Mouse (Mus musculus): ENCODE results near the gene Kcnip3. TPM values are rescaled to one million over a fixed set of nuclear protein-coding genes. Genes with fewer than 3 reads are reported as not detected.
A peak's percentile ranks its signal among the peaks of the same experiment; 100 is the strongest.

Gene Kcnip3
- polyA plus RNA-seq, 1 experiment from 2014 or later: 14.2 TPM

- peak; percentile 82 for DNase-seq (ENCODE audit: low spot score)
- H3K36me3 ChIP-seq (replicated peaks; ENCODE audit: control insufficient read depth, insufficient read depth): no peaks in the 10 kb centered on the region
- no peak overlapping the region for H3K27ac ChIP-seq
- H3K4me3 ChIP-seq (replicated peaks; ENCODE audit: low read length): no peak overlapping the region
- no peaks in the 10 kb centered on the region for H3K4me1 ChIP-seq (replicated peaks; ENCODE audit: control insufficient read depth, insufficient read depth, low read length)
- no peak overlapping the region for H3K4me2 ChIP-seq (replicated peaks)
- ATAC-seq (ENCODE audit: low FRiP score): no peak
- WGBS: 7% methylated on average over 5 of the region's 5 CpGs
- no peak overlapping the region for H3K9ac ChIP-seq
- no peaks in the 10 kb centered on the region for H3K9me3 ChIP-seq (ENCODE audit: control insufficient read depth, low read length)
- no peaks in the 10 kb centered on the region for H3K27me3 ChIP-seq (ENCODE audit: control insufficient read depth, insufficient read depth, low read length)
Observed at GRCm38 (mm10) chr2:127453764-127454163, 68.1 kb downstream of the Kcnip3 start.

- no peak overlapping the region for H3K4me2 ChIP-seq (replicated peaks)
- DNase-seq (ENCODE audit: low spot score) (no peak), ATAC-seq (ENCODE audit: low FRiP score) (no peak)
- no peaks in the 10 kb centered on the region for H3K27me3 ChIP-seq (ENCODE audit: control insufficient read depth, insufficient read depth, low read length)
- H3K9me3 ChIP-seq (ENCODE audit: control insufficient read depth, low read length): no peaks in the 10 kb centered on the region
- WGBS: 82% methylated on average over 9 of the region's 9 CpGs
- H3K36me3 ChIP-seq (replicated peaks; ENCODE audit: control insufficient read depth, insufficient read depth): no peaks in the 10 kb centered on the region
- no peaks in the 10 kb centered on the region for H3K4me1 ChIP-seq (replicated peaks; ENCODE audit: control insufficient read depth, insufficient read depth, low read length)
- H3K9ac ChIP-seq: no peak overlapping the region
- H3K27ac ChIP-seq: no peak overlapping the region
- no peak overlapping the region for H3K4me3 ChIP-seq (replicated peaks; ENCODE audit: low read length)
Observed at GRCm38 (mm10) chr2:127453141-127453540, 68.8 kb downstream of the Kcnip3 start.

GRCm38 (mm10) chr2:127451748-127452147 lies 70.1 kb downstream of the Kcnip3 start:
- ATAC-seq (ENCODE audit: low FRiP score) (no peak), DNase-seq (ENCODE audit: low spot score) (no peak)
- Histone ChIP-seq H3K9ac (no peak overlapping the region), H3K36me3 (replicated peaks; ENCODE audit: control insufficient read depth, insufficient read depth) (no peaks in the 10 kb centered on the region), H3K27ac (no peak overlapping the region), H3K4me1 (replicated peaks; ENCODE audit: control insufficient read depth, insufficient read depth, low read length) (no peaks in the 10 kb centered on the region), H3K4me2 (replicated peaks) (no peak overlapping the region), H3K27me3 (ENCODE audit: control insufficient read depth, insufficient read depth, low read length) (no peaks in the 10 kb centered on the region), H3K9me3 (ENCODE audit: control insufficient read depth, low read length) (no peaks in the 10 kb centered on the region), H3K4me3 (replicated peaks; ENCODE audit: low read length) (no peak overlapping the region)
- WGBS: 58% methylated on average over 6 of the region's 6 CpGs

- Histone ChIP-seq H3K36me3 (replicated peaks; ENCODE audit: control insufficient read depth, insufficient read depth) (no peaks in the 10 kb centered on the region), H3K9ac (no peak overlapping the region), H3K27me3 (ENCODE audit: control insufficient read depth, insufficient read depth, low read length) (no peaks in the 10 kb centered on the region), H3K27ac (no peak overlapping the region), H3K4me3 (replicated peaks; ENCODE audit: low read length) (no peak overlapping the region), H3K9me3 (ENCODE audit: control insufficient read depth, low read length) (no peaks in the 10 kb centered on the region), H3K4me2 (replicated peaks) (no peak overlapping the region), H3K4me1 (replicated peaks; ENCODE audit: control insufficient read depth, insufficient read depth, low read length) (no peaks in the 10 kb centered on the region; the same call in 1 of the 2 replicates)
- WGBS: 47% methylated on average over 7 of the region's 7 CpGs
- ATAC-seq (ENCODE audit: low FRiP score) (no peak), DNase-seq (ENCODE audit: low spot score) (no peak)
Observed at GRCm38 (mm10) chr2:127449691-127450090, 72.2 kb downstream of the Kcnip3 start.

- no peak overlapping the region for H3K27ac ChIP-seq
- WGBS: 53% methylated on average over 3 of the region's 3 CpGs
- H3K36me3 ChIP-seq (replicated peaks; ENCODE audit: control insufficient read depth, insufficient read depth): 0 out of 2 replicates have a peak, but pooled peaks cover 2% of the 10 kb centered on the region
- no peak overlapping the region for H3K9ac ChIP-seq
- peaks cover 7% of the 10 kb centered on the region for H3K4me1 ChIP-seq (replicated peaks; ENCODE audit: control insufficient read depth, insufficient read depth, low read length)
- no peak for DNase-seq (ENCODE audit: low spot score)
- no peak for ATAC-seq (ENCODE audit: low FRiP score)
- no peaks in the 10 kb centered on the region for H3K27me3 ChIP-seq (ENCODE audit: control insufficient read depth, insufficient read depth, low read length)
- H3K4me2 ChIP-seq (replicated peaks): no peak overlapping the region
- H3K9me3 ChIP-seq (ENCODE audit: control insufficient read depth, low read length): no peaks in the 10 kb centered on the region
- no peak overlapping the region for H3K4me3 ChIP-seq (replicated peaks; ENCODE audit: low read length)
Observed at GRCm38 (mm10) chr2:127446847-127447246, 75.0 kb downstream of the Kcnip3 start.

- peaks cover 7% of the 10 kb centered on the region for H3K4me1 ChIP-seq (replicated peaks; ENCODE audit: control insufficient read depth, insufficient read depth, low read length)
- H3K4me2 ChIP-seq (replicated peaks): peak within 1 kb of the TSS; percentile 66
- 5% methylated on average over 37 of the region's 37 CpGs for WGBS
- H3K4me3 ChIP-seq (replicated peaks; ENCODE audit: low read length): peak within 1 kb of the TSS; percentile 70
- ATAC-seq (ENCODE audit: low FRiP score) (peak; percentile 95), DNase-seq (ENCODE audit: low spot score) (peak; percentile 93)
- H3K27ac ChIP-seq: no peak within 1 kb of the TSS
- no peaks in the 10 kb centered on the region for H3K9me3 ChIP-seq (ENCODE audit: control insufficient read depth, low read length)
- H3K27me3 ChIP-seq (ENCODE audit: control insufficient read depth, insufficient read depth, low read length): no peaks in the 10 kb centered on the region
- H3K9ac ChIP-seq: peak within 1 kb of the TSS; percentile 77
- peaks cover 27% of the 10 kb centered on the region for H3K36me3 ChIP-seq (replicated peaks; ENCODE audit: control insufficient read depth, insufficient read depth)
Observed at GRCm38 (mm10) chr2:127444055-127444789, 77.7 kb downstream of the Kcnip3 start, which contains the start of gene Fahd2a. Gene Fahd2a (minus strand): TSS chr2:127444565.

GRCm38 (mm10) chr2:127437697-127438096 lies 84.2 kb downstream of the Kcnip3 start:
- Histone ChIP-seq H3K9me3 (ENCODE audit: control insufficient read depth, low read length) (no peaks in the 10 kb centered on the region), H3K4me3 (replicated peaks; ENCODE audit: low read length) (no peak overlapping the region), H3K4me2 (replicated peaks) (no peak overlapping the region), H3K9ac (no peak overlapping the region), H3K27ac (no peak overlapping the region), H3K4me1 (replicated peaks; ENCODE audit: control insufficient read depth, insufficient read depth, low read length) (no peaks in the 10 kb centered on the region), H3K27me3 (ENCODE audit: control insufficient read depth, insufficient read depth, low read length) (no peaks in the 10 kb centered on the region), H3K36me3 (replicated peaks; ENCODE audit: control insufficient read depth, insufficient read depth) (peaks cover 64% of the 10 kb centered on the region)
- 95% methylated on average over 5 of the region's 5 CpGs for WGBS
- ATAC-seq (ENCODE audit: low FRiP score) (no peak), DNase-seq (ENCODE audit: low spot score) (no peak)

GRCm38 (mm10) chr2:127435554-127435953 lies 86.3 kb downstream of the Kcnip3 start:
- Histone ChIP-seq H3K9ac (no peak overlapping the region), H3K4me1 (replicated peaks; ENCODE audit: control insufficient read depth, insufficient read depth, low read length) (no peaks in the 10 kb centered on the region), H3K4me3 (replicated peaks; ENCODE audit: low read length) (no peak overlapping the region), H3K4me2 (replicated peaks) (no peak overlapping the region), H3K27me3 (ENCODE audit: control insufficient read depth, insufficient read depth, low read length) (no peaks in the 10 kb centered on the region), H3K9me3 (ENCODE audit: control insufficient read depth, low read length) (no peaks in the 10 kb centered on the region), H3K27ac (no peak overlapping the region), H3K36me3 (replicated peaks; ENCODE audit: control insufficient read depth, insufficient read depth) (peaks cover 49% of the 10 kb centered on the region)
- 96% methylated on average over 2 of the region's 2 CpGs for WGBS
- DNase-seq (ENCODE audit: low spot score) (no peak), ATAC-seq (ENCODE audit: low FRiP score) (no peak)

GRCm38 (mm10) chr2:127435135-127435534 lies 86.8 kb downstream of the Kcnip3 start:
- Histone ChIP-seq H3K4me1 (replicated peaks; ENCODE audit: control insufficient read depth, insufficient read depth, low read length) (no peaks in the 10 kb centered on the region), H3K36me3 (replicated peaks; ENCODE audit: control insufficient read depth, insufficient read depth) (peaks cover 46% of the 10 kb centered on the region), H3K4me2 (replicated peaks) (no peak overlapping the region), H3K9me3 (ENCODE audit: control insufficient read depth, low read length) (no peaks in the 10 kb centered on the region), H3K27ac (no peak overlapping the region), H3K27me3 (ENCODE audit: control insufficient read depth, insufficient read depth, low read length) (no peaks in the 10 kb centered on the region), H3K9ac (no peak overlapping the region), H3K4me3 (replicated peaks; ENCODE audit: low read length) (no peak overlapping the region)
- WGBS: 35% methylated on average over 2 of the region's 2 CpGs
- no peak for DNase-seq (ENCODE audit: low spot score)
- ATAC-seq (ENCODE audit: low FRiP score): no peak
